Mouse (Mus musculus) intestine, embryonic 15.5 days (tissue): Measurements from ENCODE around the gene Clec14a. TPM values are rescaled to one million over a fixed set of nuclear protein-coding genes. Genes with fewer than 3 reads are reported as not detected.

Experiments used
- ATAC-seq: fragments of 200-750 bp; cut with Nextera tagmentation; 2 replicates; pipeline ENCODE4 v1.8.0; 2017; ENCODE audit warnings: moderate TSS enrichment, moderate library complexity
- H3K27ac ChIP-seq: fragments of 300-500 bp; sonication (generic); 2 replicates; pipeline ENCODE4 v1.5.1; 2015; ENCODE audit warnings: mild to moderate bottlenecking, inconsistent platforms
- H3K27me3 ChIP-seq: fragments of 300-500 bp; sonication (generic); replicated peaks from 2 replicates; pipeline ENCODE4 v1.6.1; 2015; ENCODE audit warnings: inconsistent platforms
- H3K36me3 ChIP-seq: fragments of 300-500 bp; sonication (generic); 2 replicates; pipeline ENCODE4 v1.6.1; 2015; ENCODE audit warnings: inconsistent platforms
- H3K4me1 ChIP-seq: fragments of 300-500 bp; sonication (generic); replicated peaks from 2 replicates; pipeline ENCODE4 v1.6.1; 2015; ENCODE audit warnings: inconsistent platforms
- H3K4me2 ChIP-seq: fragments of 300-500 bp; sonication (generic); replicated peaks from 2 replicates; pipeline ENCODE4 v1.6.1; 2015; ENCODE audit warnings: mild to moderate bottlenecking, inconsistent platforms
- H3K4me3 ChIP-seq: fragments of 300-500 bp; sonication (generic); replicated peaks from 2 replicates; pipeline ENCODE4 v1.5.1; 2015; ENCODE audit warnings: inconsistent platforms
- H3K9ac ChIP-seq: fragments of 300-500 bp; sonication (generic); 2 replicates; pipeline ENCODE4 v1.6.1; 2015; ENCODE audit warnings: inconsistent platforms
- H3K9me3 ChIP-seq: fragments of 300-500 bp; sonication (generic); 2 replicates; pipeline ENCODE4 v1.6.1; 2016; ENCODE audit warnings: inconsistent platforms
- WGBS: fragments of 180-500 bp; shearing (Covaris S2); methylation state at CpG from one replicate; pipeline ENCODE4 v1.1.7; 2015; 5-methylcytosine and 5-hydroxymethylcytosine counted together
- polyA plus RNA-seq: library from polyadenylated mRNA; unstranded; fragments of >200 nt; fragmentation: Nextera tagmentation; extraction: Ambion mirVana; gene quantifications from 2 replicates; pipeline ENCODE4 v1.2.1, GENCODE M21; 2015

Gene Clec14a
- polyA plus RNA-seq, 1 experiment from 2014 or later = 9.6 TPM

- H3K4me2 ChIP-seq = no peak overlapping the region
- H3K27ac ChIP-seq = no peak overlapping the region
- H3K36me3 ChIP-seq = no peaks in the 10 kb centered on the region
- no peaks in the 10 kb centered on the region for H3K4me1 ChIP-seq
- no peaks in the 10 kb centered on the region for H3K27me3 ChIP-seq
- H3K9ac ChIP-seq = no peak overlapping the region
- no peak for ATAC-seq
- H3K9me3 ChIP-seq = no peaks in the 10 kb centered on the region
- H3K4me3 ChIP-seq = no peak overlapping the region
- WGBS = 92% methylated on average over 3 of the region's 3 CpGs
Measured at GRCm38 (mm10) chr12:58219078-58219477, 50.0 kb downstream of the Clec14a start.

- peaks cover 25% of the 10 kb centered on the region for H3K27me3 ChIP-seq
- H3K4me1 ChIP-seq = peaks cover 18% of the 10 kb centered on the region
- H3K4me3 ChIP-seq = no peak overlapping the region
- no peak overlapping the region for H3K4me2 ChIP-seq
- no peak for ATAC-seq
- 52% methylated on average over 2 of the region's 2 CpGs for WGBS
- no peak overlapping the region for H3K9ac ChIP-seq
- H3K27ac ChIP-seq = no peak overlapping the region
- no peaks in the 10 kb centered on the region for H3K36me3 ChIP-seq
- no peaks in the 10 kb centered on the region for H3K9me3 ChIP-seq
Measured at GRCm38 (mm10) chr12:58216218-58216617, 52.9 kb downstream of the Clec14a start.

Other genes starting within 250 kb of the Clec14a start
- gene Sstr1, start 57.5 kb downstream of the Clec14a start, polyA plus RNA-seq = 1.00 and 1.4 TPM in 2 replicates